Mouse (Mus musculus) neural tube, embryonic 10.5 days (tissue): Measurements from ENCODE around the gene Lrrtm3.

Experiments
- DNase-seq: peaks from one replicate; pipeline ENCODE4 v3.0.0-alpha.2; 2017; ENCODE audit warnings: low spot score; ENCODE audit errors: extremely low spot score

Gene Lrrtm3

GRCm38 (mm10) chr10:63899891-63900290 is 190.2 kb downstream of the Lrrtm3 start:
- no peak for DNase-seq

- DNase-seq: no peak
These were observed 195.5 kb downstream of the Lrrtm3 start for GRCm38 (mm10) chr10:63894612-63895011.

GRCm38 (mm10) chr10:63886449-63887088 is 203.5 kb downstream of the Lrrtm3 start:
- no peak for DNase-seq

- DNase-seq: no peak
These were observed 209.6 kb downstream of the Lrrtm3 start for GRCm38 (mm10) chr10:63880462-63880903.
